In the genomic region with DNA sequence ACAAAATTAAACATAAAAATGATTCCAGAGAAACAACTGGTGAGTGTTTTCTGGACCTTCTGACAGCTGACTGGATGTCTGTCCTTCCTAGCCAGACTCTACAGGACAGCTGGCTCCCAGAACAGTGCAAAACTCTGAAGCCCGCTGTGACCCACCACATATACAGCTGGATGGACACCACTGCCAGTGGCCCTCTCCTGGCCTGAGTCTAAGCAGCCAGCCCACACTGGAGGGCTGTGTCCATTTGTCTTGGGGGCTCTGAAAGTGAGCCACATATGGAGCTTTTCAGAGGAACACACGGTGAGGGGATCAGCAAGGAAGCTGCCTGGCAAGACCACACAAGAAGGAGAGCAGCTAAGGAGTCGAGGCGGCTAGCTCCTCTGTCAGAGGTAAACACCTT, we compare ENCODE assay signal across 15 mouse cellular contexts. TPM values are rescaled to one million over a fixed set of nuclear protein-coding genes. Genes with fewer than 3 reads are reported as not detected.
DNase-seq lines count a peak whose midpoint lies in the region; ATAC-seq and TF ChIP-seq lines count a peak whose summit lies in the region.
"Had no signal": no experiment of that assay in that cellular context is flagged by ENCODE, and none has a peak within 500 bp of the region (broad histone marks: within the 10 kb centered on the region; RNA-seq: fewer than 3 reads in every experiment).

No protein-coding gene starts in this region.

- H3K9me3 ChIP-seq in intestine, embryonic 14.5 days (ENCODE audit: control insufficient read depth, low read length): no peaks in the 10 kb centered on the region
- H3K9me3 ChIP-seq in intestine, postnatal 0 days (ENCODE audit: control insufficient read depth): no peaks in the 10 kb centered on the region
- H3K9me3 ChIP-seq in ES-E14 (ENCODE audit: control insufficient read depth, insufficient read depth, low read depth, low read length): no peaks in the 10 kb centered on the region
- H3K9me3 ChIP-seq in embryonic facial prominence, embryonic 10.5 days: no peaks in the 10 kb centered on the region
- no peaks in the 10 kb centered on the region for H3K9me3 ChIP-seq in limb, embryonic 12.5 days
- no peaks in the 10 kb centered on the region for H3K9me3 ChIP-seq in midbrain, embryonic 15.5 days
- H3K9me3 ChIP-seq: heart, embryonic 10.5 days had no signal

- no peak for DNase-seq in intestine, embryonic 14.5 days (ENCODE audit: low spot score)
- no peak for DNase-seq in ES-E14 (ENCODE audit: low read depth, low spot score)
- DNase-seq in embryonic facial prominence, embryonic 10.5 days (ENCODE audit: low spot score): no peak
- DNase-seq in gastrocnemius, postnatal 10 days: no peak
- DNase-seq in left cerebral cortex, postnatal 36 days (ENCODE audit: low spot score in 2 of 2): no peak
- DNase-seq: cerebellum, postnatal 36 days; heart, postnatal 4 days; kidney, postnatal 36 days; left cerebral cortex, postnatal 4 days; lung, adult 18-20 months had no signal

- no peaks in the 10 kb centered on the region for H3K36me3 ChIP-seq in intestine, embryonic 14.5 days (ENCODE audit: control insufficient read depth, insufficient read depth, low read length)
- no peaks in the 10 kb centered on the region for H3K36me3 ChIP-seq in intestine, postnatal 0 days (ENCODE audit: control insufficient read depth, insufficient read depth)
- H3K36me3 ChIP-seq in ES-E14 (ENCODE audit: control insufficient read depth, insufficient read depth, low read length, poor library complexity, severe bottlenecking): no peaks in the 10 kb centered on the region; the same call in 1 of the 2 replicates
- H3K36me3 ChIP-seq in embryonic facial prominence, embryonic 10.5 days (replicated peaks): peaks cover 16% of the 10 kb centered on the region
- H3K36me3 ChIP-seq in limb, embryonic 12.5 days: no peaks in the 10 kb centered on the region
- no peaks in the 10 kb centered on the region for H3K36me3 ChIP-seq in midbrain, embryonic 15.5 days (replicated peaks)
- H3K36me3 ChIP-seq: heart, embryonic 10.5 days had no signal

- intact Hi-C loops in left cerebral cortex, postnatal 36 days (cut with DNase I): no loop called here

- no peaks in the 10 kb centered on the region for H3K27me3 ChIP-seq in intestine, embryonic 14.5 days (replicated peaks; ENCODE audit: control insufficient read depth, insufficient read depth, low read length)
- no peaks in the 10 kb centered on the region for H3K27me3 ChIP-seq in intestine, postnatal 0 days (replicated peaks; ENCODE audit: control insufficient read depth, insufficient read depth, low read length)
- H3K27me3 ChIP-seq in embryonic facial prominence, embryonic 10.5 days (replicated peaks; ENCODE audit: low read depth, poor library complexity, severe bottlenecking): no peaks in the 10 kb centered on the region
- H3K27me3 ChIP-seq in limb, embryonic 12.5 days: no peaks in the 10 kb centered on the region
- H3K27me3 ChIP-seq in midbrain, embryonic 15.5 days (replicated peaks): no peaks in the 10 kb centered on the region

- 19% methylated on average over 4 of the region's 4 CpGs for WGBS in intestine, embryonic 14.5 days
- WGBS in intestine, postnatal 0 days: 40% methylated on average over 4 of the region's 4 CpGs
- 20% methylated on average over 4 of the region's 4 CpGs for WGBS in embryonic facial prominence, embryonic 10.5 days
- 13% methylated on average over 4 of the region's 4 CpGs for WGBS in limb, embryonic 12.5 days
- 25% methylated on average over 4 of the region's 4 CpGs for WGBS in midbrain, embryonic 15.5 days

- in situ Hi-C loops in ES-E14 (cut with MboI; ENCODE audit: low sequenced_read_pairs in 2 of 2, unreplicated experiment in 2 of 2): no loop called here

- no peak overlapping the region for H3K4me3 ChIP-seq in intestine, embryonic 14.5 days (ENCODE audit: low read depth, low read length)
- H3K4me3 ChIP-seq in intestine, postnatal 0 days (ENCODE audit: low read depth, low read length): no peak overlapping the region
- no peak overlapping the region for H3K4me3 ChIP-seq in ES-E14 (ENCODE audit: insufficient read depth in 1 of 2, low read depth in 1 of 2, low read length in 2 of 2, poor library complexity in 1 of 2, severe bottlenecking in 1 of 2)
- no peak overlapping the region for H3K4me3 ChIP-seq in embryonic facial prominence, embryonic 10.5 days
- no peak overlapping the region for H3K4me3 ChIP-seq in limb, embryonic 12.5 days (replicated peaks)
- no peak overlapping the region for H3K4me3 ChIP-seq in midbrain, embryonic 15.5 days
- H3K4me3 ChIP-seq: heart, embryonic 10.5 days had no signal

- no peak for ATAC-seq in intestine, embryonic 14.5 days (replicated peaks; ENCODE audit: low FRiP score, low TSS enrichment, low read depth)
- ATAC-seq in intestine, postnatal 0 days: no peak
- ATAC-seq in limb, embryonic 12.5 days (ENCODE audit: insufficient number of reproducible peaks, insufficient read depth, low FRiP score, low TSS enrichment, low read depth): no peak; the same call in 1 of the 2 replicates
- no peak for ATAC-seq in midbrain, embryonic 15.5 days (replicated peaks)

- peak overlapping the region; percentile 11; the same call in 1 of the 2 replicates for H3K4me2 ChIP-seq in intestine, embryonic 14.5 days (ENCODE audit: low read length)
- H3K4me2 ChIP-seq in intestine, postnatal 0 days (replicated peaks; ENCODE audit: low read depth): no peak overlapping the region
- H3K4me2 ChIP-seq in limb, embryonic 12.5 days: no peak overlapping the region
- H3K4me2 ChIP-seq in midbrain, embryonic 15.5 days: no peak overlapping the region
- H3K4me2 ChIP-seq: midbrain, embryonic 11.5 days had no signal

- H3K9ac ChIP-seq in intestine, embryonic 14.5 days (ENCODE audit: low read length): no peak overlapping the region
- no peak overlapping the region for H3K9ac ChIP-seq in intestine, postnatal 0 days (ENCODE audit: low read depth, low read length)
- no peak overlapping the region for H3K9ac ChIP-seq in ES-E14 (ENCODE audit: insufficient read depth, low read depth, low read length, poor library complexity, severe bottlenecking)
- no peak overlapping the region for H3K9ac ChIP-seq in limb, embryonic 12.5 days (replicated peaks)
- H3K9ac ChIP-seq in midbrain, embryonic 15.5 days: no peak overlapping the region

- peaks cover 31% of the 10 kb centered on the region for H3K4me1 ChIP-seq in intestine, embryonic 14.5 days (replicated peaks; ENCODE audit: control insufficient read depth, insufficient read depth, low read length)
- H3K4me1 ChIP-seq in intestine, postnatal 0 days (replicated peaks; ENCODE audit: control insufficient read depth, insufficient read depth, low read length): no peaks in the 10 kb centered on the region
- peaks cover 13 to 57% of the 10 kb centered on the region in 2 experiments for H3K4me1 ChIP-seq in ES-E14 (ENCODE audit: control insufficient read depth in 2 of 2, insufficient read depth in 2 of 2, low read length in 2 of 2, poor library complexity in 1 of 2)
- H3K4me1 ChIP-seq in embryonic facial prominence, embryonic 10.5 days: peaks cover 87% of the 10 kb centered on the region
- peaks cover 76% of the 10 kb centered on the region for H3K4me1 ChIP-seq in limb, embryonic 12.5 days (replicated peaks)
- peaks cover 66% of the 10 kb centered on the region for H3K4me1 ChIP-seq in midbrain, embryonic 15.5 days

- TF ChIP-seq CTCF in intestine, postnatal 0 days (IDR thresholded peaks at IDR 0.05; ENCODE audit: low read depth): no peak

- H3K27ac ChIP-seq in intestine, embryonic 14.5 days (ENCODE audit: low read depth): peak overlapping the region; percentile 57
- H3K27ac ChIP-seq in intestine, postnatal 0 days (ENCODE audit: low read depth, low read length): no peak overlapping the region
- H3K27ac ChIP-seq in ES-E14 (ENCODE audit: insufficient read depth, low read depth, low read length, poor library complexity, severe bottlenecking): 0 out of 2 replicates have a peak overlapping the region, but pooled peaks have one; percentile 15
- H3K27ac ChIP-seq in embryonic facial prominence, embryonic 10.5 days (replicated peaks): peak overlapping the region; percentile 72
- 0 out of 2 replicates have a peak overlapping the region, but pooled peaks have one; percentile 4 for H3K27ac ChIP-seq in limb, embryonic 12.5 days
- no peak overlapping the region for H3K27ac ChIP-seq in midbrain, embryonic 15.5 days
- H3K27ac ChIP-seq: heart, embryonic 10.5 days had no signal

TF ChIP-seq in ES-E14, 5 proteins besides CTCF, POLR2A, EP300 and RAD21:
- no peak for TF ChIP-seq MAFK (IDR thresholded peaks at IDR 0.05; ENCODE audit: insufficient read depth, low read depth, low read length)
- no peak for TF ChIP-seq HCFC1 (IDR thresholded peaks at IDR 0.05; ENCODE audit: borderline replicate concordance, insufficient read depth, low read length)
- no peak for TF ChIP-seq CHD2 (IDR thresholded peaks at IDR 0.05; ENCODE audit: low read depth, low read length)
- no peak for TF ChIP-seq ZC3H11A (IDR thresholded peaks at IDR 0.05; ENCODE audit: borderline replicate concordance, low read depth, low read length)
- TF ChIP-seq ZNF384 (IDR thresholded peaks at IDR 0.05; ENCODE audit: low read depth, low read length): no peak
TF ChIP-seq in ES-E14: peak in this region for 0.

RNA-seq across cellular contexts. Expression of a gene that starts 51.8 kb away (rescaled TPM):
- 49.9 and 52.8 TPM in 2 replicates for polyA plus RNA-seq in intestine, embryonic 14.5 days (2014; fragmentation: Nextera tagmentation; extraction: Ambion mirVana)
- polyA plus RNA-seq in intestine, postnatal 0 days (2015; fragmentation: Nextera tagmentation; extraction: Ambion mirVana): 7.5 and 9.6 TPM in 2 replicates
- 31.5 and 49.3 TPM in 2 replicates for total RNA-seq in ES-E14 (2012; rRNA removed)
- polyA plus RNA-seq in embryonic facial prominence, embryonic 10.5 days (2016; fragmentation: Nextera tagmentation; extraction: Ambion mirVana): 82.6 and 84.7 TPM in 2 replicates
- 68.1 and 72.0 TPM in 2 replicates for polyA plus RNA-seq in limb, embryonic 12.5 days (2016; fragmentation: Nextera tagmentation; extraction: Ambion mirVana)
- total RNA-seq in gastrocnemius, postnatal 10 days (2021): 10 to 100 TPM; 26.6 to 41.5 TPM
- polyA plus RNA-seq in midbrain, embryonic 15.5 days (2015; fragmentation: Nextera tagmentation; extraction: Ambion mirVana): 70.7 and 72.8 TPM in 2 replicates
- total RNA-seq in left cerebral cortex, postnatal 36 days (2021): 10 to 100 TPM; 17.7 to 28.0 TPM

Comparison
In these comparisons a context has a peak if more than half of its experiments do, and no peak if none do; other contexts are left out.
1. H3K27ac ChIP-seq: peak in intestine, embryonic 14.5 days (single experiment), ES-E14 (single experiment), embryonic facial prominence, embryonic 10.5 days (single experiment) and limb, embryonic 12.5 days (single experiment); none in intestine, postnatal 0 days (single experiment) and midbrain, embryonic 15.5 days (single experiment).